Mouse (Mus musculus) ES-Bruce4 (cell line): Measurements from ENCODE around the gene Hs3st1. TPM values are rescaled to one million over a fixed set of nuclear protein-coding genes. Genes with fewer than 3 reads are reported as not detected.

Experiments
- H3K27ac ChIP-seq: 2 replicates; pipeline ENCODE4 v1.5.1; 2012; ENCODE audit warnings: low read length, inconsistent platforms; ENCODE audit not compliant: insufficient read depth
- H3K27me3 ChIP-seq: 2 replicates; pipeline ENCODE4 v1.6.1; 2012; ENCODE audit warnings: mild to moderate bottlenecking, low read length, inconsistent platforms; ENCODE audit not compliant: control insufficient read depth, poor library complexity, insufficient read depth, severe bottlenecking
- H3K36me3 ChIP-seq: 2 replicates; pipeline ENCODE4 v1.6.1; 2012; ENCODE audit warnings: inconsistent platforms, mild to moderate bottlenecking, low read length, moderate library complexity; ENCODE audit not compliant: control insufficient read depth, poor library complexity, insufficient read depth, severe bottlenecking
- H3K4me1 ChIP-seq: one replicate; pipeline ENCODE4 v1.8.1; 2011; ENCODE audit warnings: low read length; ENCODE audit not compliant: control insufficient read depth, insufficient read depth
- H3K4me3 ChIP-seq: 2 replicates; pipeline ENCODE4 v1.5.1; 2011; ENCODE audit warnings: low read depth, mild to moderate bottlenecking, low read length
- H3K9ac ChIP-seq: 2 replicates; pipeline ENCODE4 v1.6.1; 2012; ENCODE audit warnings: low read depth, mild to moderate bottlenecking, inconsistent platforms; ENCODE audit not compliant: poor library complexity, severe bottlenecking
- H3K9me3 ChIP-seq: replicated peaks from 2 replicates; pipeline ENCODE4 v1.6.1; 2012; ENCODE audit warnings: mild to moderate bottlenecking, low read length, inconsistent platforms; ENCODE audit not compliant: control insufficient read depth, poor library complexity, insufficient read depth, severe bottlenecking
- CTCF ChIP-seq: IDR thresholded peaks from one replicate; pipeline ENCODE4 v1.8.1; 2011; ENCODE audit warnings: low read depth, low read length
- EP300 ChIP-seq: IDR thresholded peaks from 2 replicates; pipeline ENCODE4 v1.6.1; 2011; ENCODE audit warnings: low read depth, low read length; ENCODE audit not compliant: insufficient read depth
- POLR2A ChIP-seq: IDR thresholded peaks from one replicate; pipeline ENCODE4 v1.8.1; 2011; ENCODE audit warnings: low read length; ENCODE audit not compliant: insufficient read depth
- polyA plus RNA-seq: library from polyadenylated mRNA; stranded (reverse); fragments of >200 nt; gene quantifications from 2 replicates; pipeline ENCODE4 v1.2.4, GENCODE M21; 2011; ENCODE audit warnings: low read depth; ENCODE audit not compliant: missing spikeins, insufficient read depth, insufficient read length

The Hs3st1 gene
- polyA plus RNA-seq, 1 experiment = 1.2 TPM

DNA sequence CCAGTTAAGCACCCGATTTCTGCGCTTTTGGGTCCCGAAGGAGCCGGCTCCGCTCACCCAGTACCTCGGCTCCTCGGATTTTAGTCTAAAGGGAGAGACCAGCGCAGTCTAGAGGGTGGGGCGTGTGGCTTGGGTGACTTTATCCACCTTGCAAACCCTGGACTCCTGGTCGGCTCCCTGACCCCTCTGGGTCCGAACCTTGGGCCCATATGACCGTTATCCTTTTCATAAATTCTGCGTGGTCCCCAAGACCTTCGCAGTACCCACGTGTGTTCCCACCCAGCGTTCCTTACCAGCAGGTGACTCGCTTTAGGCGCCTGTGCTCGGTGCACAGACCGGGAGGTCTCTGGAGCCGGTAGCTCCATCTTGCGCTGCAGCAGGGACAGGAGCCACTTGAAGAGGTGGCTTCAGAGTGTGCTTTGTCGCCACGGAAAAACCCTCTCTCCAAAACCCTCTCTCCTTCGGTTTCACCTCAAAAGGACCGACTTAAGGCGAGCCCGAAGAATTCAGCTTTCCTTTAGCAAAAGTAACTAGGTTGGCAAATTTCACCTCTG lies 110.4 kb downstream of the Hs3st1 start:
- TF ChIP-seq CTCF (no peak), POLR2A (no peak), EP300 (no peak)
- H3K27ac ChIP-seq = no peak overlapping the region

DNA sequence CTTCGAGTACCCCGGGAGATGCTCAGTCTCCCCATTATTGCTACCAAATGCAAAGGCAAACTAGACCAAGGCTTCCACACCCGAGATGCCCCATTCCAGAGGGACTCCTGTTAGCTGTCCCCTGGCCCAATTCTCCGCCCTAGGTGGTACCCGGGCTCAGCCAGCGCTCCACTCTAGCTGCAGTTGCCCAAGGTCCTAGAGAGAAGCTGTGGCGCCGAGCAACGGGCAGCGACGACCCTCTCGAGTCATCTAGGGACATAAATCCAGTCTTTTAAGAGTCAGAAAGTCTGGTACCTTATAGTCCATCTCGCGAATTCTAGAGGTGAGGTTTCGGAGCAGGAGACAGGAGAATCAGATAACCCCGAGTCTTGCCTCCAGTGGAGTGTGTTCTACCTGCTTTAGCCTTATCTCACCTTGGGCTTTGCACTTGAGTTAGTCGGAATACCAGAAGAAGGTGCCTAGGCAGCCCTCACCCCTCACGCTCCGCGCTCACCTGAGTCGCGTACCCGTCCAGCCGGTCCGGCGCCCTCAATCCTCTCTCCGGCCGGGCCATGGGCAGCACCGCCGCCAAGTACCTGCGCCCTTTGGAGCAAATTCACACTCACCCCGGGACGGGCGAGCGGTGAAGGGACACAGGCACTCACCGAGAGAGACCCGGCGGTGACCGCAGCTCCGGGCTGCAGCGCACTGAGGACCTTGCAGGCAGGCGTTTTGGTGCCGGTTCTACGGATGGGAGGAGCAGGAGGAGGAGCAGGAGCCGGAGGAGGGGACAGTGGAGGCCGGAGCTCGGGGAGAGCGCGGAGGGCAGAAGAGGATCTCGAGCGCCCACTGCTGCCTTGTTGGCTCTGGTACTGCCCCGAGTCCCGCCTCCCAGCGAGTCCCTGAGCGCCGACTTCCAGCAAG lies 111.1 kb downstream of the Hs3st1 start:
- Histone ChIP-seq H3K4me1 (no peaks in the 10 kb centered on the region), H3K27me3 (peaks cover 3% of the 10 kb centered on the region), H3K27ac (no peak overlapping the region), H3K36me3 (no peaks in the 10 kb centered on the region), H3K4me3 (peak overlapping the region; percentile 80), H3K9me3 (no peaks in the 10 kb centered on the region), H3K9ac (peak overlapping the region; percentile 45)
- TF ChIP-seq CTCF (peak; percentile 49), POLR2A (peak; percentile 14), EP300 (no peak)

More for the DNA sequence above, 110.4 kb downstream of the Hs3st1 start:
- Histone ChIP-seq H3K9ac (peak overlapping the region; percentile 45), H3K9me3 (no peaks in the 10 kb centered on the region), H3K36me3 (no peaks in the 10 kb centered on the region), H3K4me1 (no peaks in the 10 kb centered on the region), H3K4me3 (peak overlapping the region; percentile 75), H3K27me3 (peaks cover 3% of the 10 kb centered on the region)

DNA sequence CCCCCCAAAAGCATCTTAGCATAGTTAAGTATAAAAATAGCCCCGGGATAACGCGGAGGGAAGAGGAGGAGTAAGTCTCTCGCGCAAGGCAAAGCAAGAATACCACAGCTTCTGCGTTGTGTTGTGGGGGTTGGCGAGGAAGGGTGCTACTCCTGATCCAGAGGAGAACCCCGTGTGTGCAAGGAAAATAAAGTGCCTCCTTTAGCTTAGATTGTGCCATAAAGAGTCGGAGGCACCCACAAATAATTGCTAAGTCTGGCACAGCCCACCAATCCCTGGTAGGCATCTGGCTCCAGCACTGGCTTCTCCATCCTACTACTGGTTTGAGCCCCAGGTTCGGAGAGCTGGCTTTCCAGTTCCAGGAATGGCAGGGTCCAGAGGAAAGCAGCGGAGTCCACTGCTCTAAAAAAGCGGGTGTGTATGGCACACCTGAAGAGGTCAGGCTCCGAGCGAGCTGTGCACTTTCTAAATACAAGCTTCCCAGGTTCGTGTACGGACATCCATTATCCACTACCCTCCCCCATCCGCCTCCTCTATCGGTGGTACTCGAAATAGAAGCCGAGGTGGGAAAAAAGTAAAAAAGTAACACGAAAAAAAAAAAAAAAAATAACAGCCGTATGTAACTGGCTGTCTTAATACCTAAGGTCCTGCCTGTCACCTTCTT lies 111.9 kb downstream of the Hs3st1 start:
- Histone ChIP-seq H3K9me3 (no peaks in the 10 kb centered on the region), H3K9ac (peak overlapping the region; percentile 45; the same call in 1 of the 2 replicates), H3K27me3 (peaks cover 3% of the 10 kb centered on the region), H3K4me1 (no peaks in the 10 kb centered on the region), H3K36me3 (no peaks in the 10 kb centered on the region), H3K27ac (no peak overlapping the region), H3K4me3 (no peak overlapping the region; the same call in 1 of the 2 replicates)
- TF ChIP-seq POLR2A = no peak
- TF ChIP-seq EP300 = no peak
- no peak for TF ChIP-seq CTCF

DNA sequence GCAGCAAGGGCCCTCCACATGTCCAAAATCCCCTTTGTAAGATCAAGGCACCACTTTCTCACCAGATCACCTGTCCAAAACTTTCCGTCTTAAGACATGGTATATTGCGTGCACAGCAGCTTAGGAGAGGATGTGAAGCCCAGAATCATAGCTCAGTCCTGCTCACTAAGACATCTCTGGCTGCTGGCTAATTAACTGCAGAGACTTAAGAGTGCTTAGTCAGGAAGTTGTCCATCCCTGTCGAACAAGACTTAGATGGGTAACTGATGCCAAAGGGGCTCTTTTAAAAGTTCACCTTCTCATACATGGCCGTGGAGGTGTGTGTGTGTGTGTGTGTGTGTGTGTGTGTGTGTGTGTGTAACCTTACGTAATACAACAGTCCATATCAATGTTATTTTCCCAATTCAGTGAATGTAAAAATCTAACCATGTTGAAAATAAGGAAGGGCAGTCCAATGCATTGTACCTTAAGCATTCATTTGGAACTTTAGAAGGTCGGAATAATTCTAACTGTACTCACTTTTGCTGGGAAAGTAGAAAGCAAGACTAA lies 113.0 kb downstream of the Hs3st1 start:
- H3K4me3 ChIP-seq = no peak overlapping the region
- no peak overlapping the region for H3K27ac ChIP-seq
- peaks cover 3% of the 10 kb centered on the region for H3K27me3 ChIP-seq
- H3K9ac ChIP-seq = no peak overlapping the region
- H3K4me1 ChIP-seq = no peaks in the 10 kb centered on the region
- no peaks in the 10 kb centered on the region for H3K36me3 ChIP-seq
- H3K9me3 ChIP-seq = no peaks in the 10 kb centered on the region
- TF ChIP-seq EP300 = no peak
- no peak for TF ChIP-seq POLR2A
- TF ChIP-seq CTCF = no peak

DNA sequence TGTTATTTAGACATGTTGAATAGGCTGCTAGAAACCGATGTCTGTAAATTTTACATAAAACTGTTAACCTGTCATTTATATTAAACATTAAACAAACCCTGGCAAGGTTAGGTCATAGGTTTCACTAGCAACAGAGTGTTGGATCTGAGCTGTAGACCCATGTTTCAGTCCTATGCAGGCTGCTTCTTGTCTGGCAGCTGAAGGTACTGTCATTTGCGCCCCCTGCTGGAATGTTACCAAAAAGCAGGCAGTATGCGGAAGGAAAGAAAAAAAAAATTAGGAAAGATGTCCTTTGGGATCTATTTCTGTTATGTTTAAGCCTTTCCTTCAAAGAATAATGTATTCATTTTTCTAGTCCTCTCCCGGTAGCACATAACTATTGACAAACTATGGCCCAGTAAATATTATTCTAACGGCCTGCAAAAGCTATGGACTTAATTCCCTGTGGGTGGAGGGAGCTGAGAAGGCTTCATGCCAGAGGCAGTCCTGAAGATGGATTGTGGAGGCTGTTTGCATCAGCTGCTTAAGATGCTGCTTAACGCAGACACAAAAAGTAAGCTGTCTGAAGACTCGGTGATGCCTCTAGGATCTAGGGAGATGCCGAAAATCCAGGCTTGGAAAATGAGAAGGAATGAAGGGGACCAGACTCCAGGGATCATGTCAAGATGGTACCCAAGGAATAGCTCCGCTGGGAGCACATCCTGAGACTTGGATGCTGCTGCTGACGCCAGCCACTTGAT lies 115.7 kb downstream of the Hs3st1 start:
- Histone ChIP-seq H3K9me3 (no peaks in the 10 kb centered on the region), H3K4me3 (no peak overlapping the region), H3K9ac (no peak overlapping the region), H3K27ac (no peak overlapping the region), H3K27me3 (peaks cover 3% of the 10 kb centered on the region; the same call in 1 of the 2 replicates), H3K4me1 (no peaks in the 10 kb centered on the region), H3K36me3 (no peaks in the 10 kb centered on the region)
- TF ChIP-seq CTCF = peak; percentile 46
- TF ChIP-seq POLR2A = no peak
